8 mouse cellular contexts compared by ENCODE assay signal in the genomic region with DNA sequence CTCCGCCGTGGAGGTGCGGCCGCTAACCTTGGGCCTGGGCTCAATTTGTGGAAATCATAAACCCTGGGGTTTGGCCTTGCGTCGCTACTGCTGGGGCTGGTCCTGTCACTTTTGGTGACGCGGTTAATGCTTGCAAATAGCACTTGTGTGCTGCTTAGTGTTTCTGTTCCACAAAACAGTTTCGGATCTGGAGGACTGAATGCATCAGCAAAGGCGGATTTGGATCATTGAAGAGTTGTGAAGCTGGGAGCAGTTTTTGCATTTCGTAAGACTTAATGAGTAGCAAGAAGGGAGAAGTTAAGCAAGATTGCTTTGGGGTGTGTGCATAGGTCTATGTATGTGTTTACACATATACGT. TPM values are rescaled to one million over a fixed set of nuclear protein-coding genes. Genes with fewer than 3 reads are reported as not detected.
DNase-seq lines count a peak whose midpoint lies in the region; ATAC-seq and TF ChIP-seq lines count a peak whose summit lies in the region.

No protein-coding gene starts in this region.

- DNase-seq in cerebellum, adult 9-10 months: peak; percentile 61
- DNase-seq in cerebellum, adult 9-11 months: no peak
- DNase-seq in urinary bladder, postnatal 14 days (ENCODE audit: low spot score): peak; percentile 20
- no peak for DNase-seq in urinary bladder, postnatal 10 days (ENCODE audit: low spot score)
- DNase-seq in heart, postnatal 0 days (ENCODE audit: low spot score): no peak
- DNase-seq in liver, embryonic 14.5 days (ENCODE audit: low read depth in 3 of 3, low spot score in 3 of 3): peak in 2 of 3 experiments; percentile 28 to 52
- DNase-seq in ovary, postnatal 10 days (ENCODE audit: low spot score): no peak

- H3K4me2 ChIP-seq in heart, postnatal 0 days (ENCODE audit: low read depth, low read length): peak overlapping the region; percentile 86
- peak overlapping the region; percentile 98 for H3K4me2 ChIP-seq in liver, embryonic 14.5 days (ENCODE audit: low read depth)
- H3K4me2 ChIP-seq in neural tube, embryonic 15.5 days: peak overlapping the region; percentile 72

- ATAC-seq in heart, postnatal 0 days (ENCODE audit: insufficient read depth, low read depth): no peak
- ATAC-seq in liver, embryonic 14.5 days (ENCODE audit: insufficient read depth): no peak
- no peak for ATAC-seq in neural tube, embryonic 15.5 days (ENCODE audit: low FRiP score)

- no peaks in the 10 kb centered on the region for H3K9me3 ChIP-seq in heart, postnatal 0 days (replicated peaks; ENCODE audit: control insufficient read depth, low read length)
- H3K9me3 ChIP-seq in liver, embryonic 14.5 days (ENCODE audit: control insufficient read depth, low read length): no peaks in the 10 kb centered on the region
- no peaks in the 10 kb centered on the region for H3K9me3 ChIP-seq in neural tube, embryonic 15.5 days (replicated peaks)

- no peak for TF ChIP-seq EP300 in heart, postnatal 0 days (IDR thresholded peaks at IDR 0.05; ENCODE audit: low read depth)
- no peak for TF ChIP-seq EP300 in liver, embryonic 14.5 days (IDR thresholded peaks at IDR 0.05; ENCODE audit: low read depth)

- no peaks in the 10 kb centered on the region for H3K36me3 ChIP-seq in heart, postnatal 0 days (replicated peaks; ENCODE audit: control insufficient read depth, insufficient read depth, low read length)
- no peaks in the 10 kb centered on the region for H3K36me3 ChIP-seq in liver, embryonic 14.5 days (replicated peaks; ENCODE audit: control insufficient read depth, insufficient read depth, low read depth)
- no peaks in the 10 kb centered on the region for H3K36me3 ChIP-seq in neural tube, embryonic 15.5 days

- H3K27me3 ChIP-seq in heart, postnatal 0 days (ENCODE audit: control insufficient read depth, insufficient read depth, low read length): no peaks in the 10 kb centered on the region
- no peaks in the 10 kb centered on the region for H3K27me3 ChIP-seq in liver, embryonic 14.5 days (ENCODE audit: control insufficient read depth, insufficient read depth, low read length)
- no peaks in the 10 kb centered on the region for H3K27me3 ChIP-seq in neural tube, embryonic 15.5 days (replicated peaks)

- H3K4me1 ChIP-seq in heart, postnatal 0 days (ENCODE audit: control insufficient read depth, insufficient read depth): peaks cover 28% of the 10 kb centered on the region; the same call in 1 of the 2 replicates
- H3K4me1 ChIP-seq in liver, embryonic 14.5 days (replicated peaks; ENCODE audit: control insufficient read depth in 2 of 2, insufficient read depth in 2 of 2, low read length in 1 of 2): peaks cover 26 to 27% of the 10 kb centered on the region in 2 experiments
- H3K4me1 ChIP-seq in neural tube, embryonic 15.5 days: peaks cover 30% of the 10 kb centered on the region

- no peak for TF ChIP-seq CTCF in heart, postnatal 0 days (IDR thresholded peaks at IDR 0.05; ENCODE audit: low read depth)
- TF ChIP-seq CTCF in liver, embryonic 14.5 days (IDR thresholded peaks at IDR 0.05; ENCODE audit: low read depth): no peak

- WGBS in heart, postnatal 0 days: 7% methylated on average over 12 of the region's 12 CpGs
- WGBS in liver, embryonic 14.5 days (ENCODE audit: insufficient replicate concordance): 2% methylated on average over 12 of the region's 12 CpGs
- WGBS in neural tube, embryonic 15.5 days: 2% methylated on average over 12 of the region's 12 CpGs

- peak overlapping the region; percentile 96 for H3K27ac ChIP-seq in heart, postnatal 0 days (ENCODE audit: low read depth)
- H3K27ac ChIP-seq in liver, embryonic 14.5 days: peak overlapping the region; percentile 78
- peak overlapping the region; percentile 98 for H3K27ac ChIP-seq in neural tube, embryonic 15.5 days (replicated peaks)

- H3K4me3 ChIP-seq in heart, postnatal 0 days (ENCODE audit: low read depth, low read length): peak overlapping the region; percentile 86
- H3K4me3 ChIP-seq in liver, embryonic 14.5 days (ENCODE audit: insufficient read depth in 1 of 2, low read depth in 2 of 2, low read length in 2 of 2): peak overlapping the region; percentile 77 to 80
- H3K4me3 ChIP-seq in neural tube, embryonic 15.5 days (replicated peaks): peak overlapping the region; percentile 99

- H3K9ac ChIP-seq in heart, postnatal 0 days (replicated peaks; ENCODE audit: low read depth, low read length): peak overlapping the region; percentile 99
- H3K9ac ChIP-seq in liver, embryonic 14.5 days (replicated peaks): peak overlapping the region; percentile 87
- H3K9ac ChIP-seq in neural tube, embryonic 15.5 days (replicated peaks): peak overlapping the region; percentile 98

RNA-seq across cellular contexts. Expression of gene Fam117b, which starts 1.0 kb away (rescaled TPM):
- 7.3 and 7.7 TPM in 2 replicates for total RNA-seq in heart, postnatal 0 days (2014; rRNA removed; ENCODE audit: low replicate concordance)
- polyA plus RNA-seq in heart, postnatal 0 days (2015; fragmentation: Nextera tagmentation; extraction: Ambion mirVana): 2.3 and 2.4 TPM in 2 replicates
- polyA plus RNA-seq in liver, embryonic 14.5 days (2012; rRNA removed): 2.0 and 2.8 TPM in 2 replicates
- polyA plus RNA-seq in liver, embryonic 14.5 days (2014; fragmentation: Nextera tagmentation; extraction: Ambion mirVana): 2.6 and 3.0 TPM in 2 replicates
- polyA plus RNA-seq in neural tube, embryonic 15.5 days (2015; fragmentation: Nextera tagmentation; extraction: Ambion mirVana): 27.4 and 33.1 TPM in 2 replicates

Comparison
In these comparisons a context has a peak if more than half of its experiments do, and no peak if none do; other contexts are left out.
1. DNase-seq: peak in cerebellum, adult 9-10 months (single experiment), urinary bladder, postnatal 14 days (single experiment) and liver, embryonic 14.5 days (2 of 3); none in cerebellum, adult 9-11 months (single experiment), urinary bladder, postnatal 10 days (single experiment), heart, postnatal 0 days (single experiment) and ovary, postnatal 10 days (single experiment).
2. Peak in every context shown above with its lines, with median percentiles within 50 percentile points of each other: H3K27ac ChIP-seq, H3K4me2 ChIP-seq, H3K4me3 ChIP-seq and H3K9ac ChIP-seq.